Mouse (Mus musculus): Measurements from ENCODE around the gene Ms4a1. TPM values are rescaled to one million over a fixed set of nuclear protein-coding genes. Genes with fewer than 3 reads are reported as not detected.
"Not testable (repeated sequence)": the region's sequence is repeated elsewhere in the genome, so short reads cannot be mapped to it uniquely, and the experiment has no call there.

The Ms4a1 gene
- total RNA-seq (2021): under 1 TPM; 0.12 to 0.56 TPM
- long read RNA-seq, experiment 1: 0 reads
- long read RNA-seq, experiment 2: 0 reads

GRCm38 (mm10) chr19:11266052-11266845 is at the start of gene Ms4a1:
Gene Ms4a1 (minus strand): TSS chr19:11266241.
- DNase-seq: no peak

- DNase-seq: no peak
Measured at GRCm38 (mm10) chr19:11314354-11314753, 48.3 kb upstream of the Ms4a1 start, which contains the start of gene Ms4a14. Gene Ms4a14 (minus strand): TSS chr19:11314454.

- no peak for DNase-seq
Measured at GRCm38 (mm10) chr19:11308888-11309287, 42.8 kb upstream of the Ms4a1 start.

GRCm38 (mm10) chr19:11299529-11299928 is 33.5 kb upstream of the Ms4a1 start:
- DNase-seq: not testable (repeated sequence)

- DNase-seq: no peak
Measured at GRCm38 (mm10) chr19:11298939-11299338, 32.9 kb upstream of the Ms4a1 start.

GRCm38 (mm10) chr19:11293616-11294015 is 27.6 kb upstream of the Ms4a1 start:
- not testable (repeated sequence) for DNase-seq

- DNase-seq: no peak
Measured at GRCm38 (mm10) chr19:11292990-11293389, 26.9 kb upstream of the Ms4a1 start.

GRCm38 (mm10) chr19:11283773-11284172 is 17.7 kb upstream of the Ms4a1 start, which contains the start of gene Ms4a5:
Gene Ms4a5 (minus strand): TSS chr19:11283873.
- DNase-seq: no peak

GRCm38 (mm10) chr19:11280223-11280622 is 14.2 kb upstream of the Ms4a1 start:
- no peak for DNase-seq

GRCm38 (mm10) chr19:11276431-11276830 is 10.4 kb upstream of the Ms4a1 start:
- no peak for DNase-seq

GRCm38 (mm10) chr19:11266956-11267355 is 915 bp upstream of the Ms4a1 start:
- DNase-seq: no peak

- DNase-seq: no peak
Measured at GRCm38 (mm10) chr19:11264602-11265185, 1.3 kb downstream of the Ms4a1 start.

- DNase-seq: no peak
Measured at GRCm38 (mm10) chr19:11263549-11263948, 2.5 kb downstream of the Ms4a1 start.

GRCm38 (mm10) chr19:11262932-11263331 is 3.1 kb downstream of the Ms4a1 start:
- DNase-seq: not testable (repeated sequence)

GRCm38 (mm10) chr19:11261522-11261921 is 4.5 kb downstream of the Ms4a1 start:
- DNase-seq: no peak

GRCm38 (mm10) chr19:11244230-11244629 is 21.8 kb downstream of the Ms4a1 start:
- DNase-seq: no peak

GRCm38 (mm10) chr19:11242560-11242959 is 23.5 kb downstream of the Ms4a1 start:
- DNase-seq: no peak

- DNase-seq: no peak
Measured at GRCm38 (mm10) chr19:11235820-11236219, 30.2 kb downstream of the Ms4a1 start.

GRCm38 (mm10) chr19:11234921-11235735 is 30.9 kb downstream of the Ms4a1 start:
- no peak for DNase-seq

GRCm38 (mm10) chr19:11234244-11234643 is 31.8 kb downstream of the Ms4a1 start:
- no peak for DNase-seq

- no peak for DNase-seq
Measured at GRCm38 (mm10) chr19:11232348-11232747, 33.7 kb downstream of the Ms4a1 start, which contains the start of gene Ms4a12. Gene Ms4a12 (minus strand): TSS chr19:11232448.
